Mouse (Mus musculus) thymus, adult 18-20 months (tissue): ENCODE results near the gene Cartpt.
"Not testable (repeated sequence)": the region's sequence is repeated elsewhere in the genome, so short reads cannot be mapped to it uniquely, and the experiment has no call there.

Experiments
- DNase-seq, 2 experiments: peaks; one replicate each; pipeline ENCODE4 v3.0.0; 2022; ENCODE audit warnings: mixed read lengths in 2 of 2

The Cartpt gene

GRCm38 (mm10) chr13:99853131-99853530 is 47.8 kb downstream of the Cartpt start:
- no peak for DNase-seq

- DNase-seq = not testable (repeated sequence)
These were observed 48.5 kb downstream of the Cartpt start for GRCm38 (mm10) chr13:99852416-99852815.

GRCm38 (mm10) chr13:99851026-99851425 is 49.9 kb downstream of the Cartpt start:
- no peak for DNase-seq

GRCm38 (mm10) chr13:99849597-99849996 is 51.3 kb downstream of the Cartpt start:
- DNase-seq = no peak
